12 mouse cellular contexts compared by ENCODE assay signal in genomic region chr6:70713665-70714064, GRCm38 (mm10).
DNase-seq lines count a peak whose midpoint lies in the region; ATAC-seq and TF ChIP-seq lines count a peak whose summit lies in the region.
"Had no signal": no experiment of that assay in that cellular context is flagged by ENCODE, and none has a peak within 500 bp of the region (broad histone marks: within the 10 kb centered on the region; RNA-seq: fewer than 3 reads in every experiment).

No protein-coding gene starts in this region.

- no peaks in the 10 kb centered on the region for H3K9me3 ChIP-seq in forebrain, embryonic 14.5 days (replicated peaks; ENCODE audit: control insufficient read depth, low read length)
- H3K9me3 ChIP-seq in forebrain, embryonic 11.5 days (ENCODE audit: control insufficient read depth, low read length): no peaks in the 10 kb centered on the region
- no peaks in the 10 kb centered on the region for H3K9me3 ChIP-seq in liver, embryonic 12.5 days (replicated peaks)
- H3K9me3 ChIP-seq in liver, postnatal 0 days (ENCODE audit: low read length): no peaks in the 10 kb centered on the region
- no peaks in the 10 kb centered on the region for H3K9me3 ChIP-seq in midbrain, embryonic 13.5 days
- H3K9me3 ChIP-seq in midbrain, postnatal 0 days (ENCODE audit: low read length): no peaks in the 10 kb centered on the region
- H3K9me3 ChIP-seq: forebrain, embryonic 10.5 days; G1E; kidney, embryonic 15.5 days; limb, embryonic 13.5 days; stomach, embryonic 15.5 days had no signal

- no peaks in the 10 kb centered on the region for H3K4me1 ChIP-seq in forebrain, embryonic 14.5 days (ENCODE audit: control insufficient read depth, insufficient read depth, low read length)
- no peaks in the 10 kb centered on the region for H3K4me1 ChIP-seq in forebrain, embryonic 11.5 days (replicated peaks; ENCODE audit: control insufficient read depth, insufficient read depth, low read length)
- peaks cover 47% of the 10 kb centered on the region for H3K4me1 ChIP-seq in liver, embryonic 12.5 days
- 0 out of 2 replicates have a peak, but pooled peaks cover 2% of the 10 kb centered on the region for H3K4me1 ChIP-seq in liver, postnatal 0 days (ENCODE audit: insufficient read depth)
- H3K4me1 ChIP-seq in midbrain, embryonic 13.5 days (replicated peaks): no peaks in the 10 kb centered on the region
- no peaks in the 10 kb centered on the region for H3K4me1 ChIP-seq in midbrain, postnatal 0 days (ENCODE audit: insufficient read depth, low read length)
- H3K4me1 ChIP-seq: limb, embryonic 13.5 days; stomach, embryonic 15.5 days had no signal

- no peaks in the 10 kb centered on the region for H3K27me3 ChIP-seq in forebrain, embryonic 14.5 days (replicated peaks; ENCODE audit: control insufficient read depth, insufficient read depth, low read length)
- no peaks in the 10 kb centered on the region for H3K27me3 ChIP-seq in forebrain, embryonic 11.5 days (ENCODE audit: control insufficient read depth, insufficient read depth, low read length)
- no peaks in the 10 kb centered on the region for H3K27me3 ChIP-seq in liver, embryonic 12.5 days (replicated peaks)
- no peaks in the 10 kb centered on the region for H3K27me3 ChIP-seq in liver, postnatal 0 days (ENCODE audit: insufficient read depth, low read length)
- no peaks in the 10 kb centered on the region for H3K27me3 ChIP-seq in midbrain, embryonic 13.5 days
- H3K27me3 ChIP-seq in midbrain, postnatal 0 days (ENCODE audit: insufficient read depth, low read length): no peaks in the 10 kb centered on the region
- H3K27me3 ChIP-seq: kidney, embryonic 15.5 days; limb, embryonic 13.5 days; stomach, embryonic 15.5 days had no signal

- no peak overlapping the region for H3K4me3 ChIP-seq in forebrain, embryonic 14.5 days (ENCODE audit: low read depth, low read length)
- no peak overlapping the region for H3K4me3 ChIP-seq in forebrain, embryonic 11.5 days (ENCODE audit: low read depth, low read length)
- H3K4me3 ChIP-seq in liver, embryonic 12.5 days: no peak overlapping the region
- no peak overlapping the region for H3K4me3 ChIP-seq in liver, postnatal 0 days (ENCODE audit: low read depth, low read length)
- no peak overlapping the region for H3K4me3 ChIP-seq in midbrain, embryonic 13.5 days (replicated peaks)
- H3K4me3 ChIP-seq in midbrain, postnatal 0 days (ENCODE audit: low read depth, low read length): no peak overlapping the region
- H3K4me3 ChIP-seq: kidney, embryonic 15.5 days; limb, embryonic 13.5 days; stomach, embryonic 15.5 days had no signal

- no peak for DNase-seq in forebrain, embryonic 14.5 days (ENCODE audit: low spot score)
- DNase-seq in forebrain, embryonic 11.5 days (ENCODE audit: low spot score): no peak
- no peak for DNase-seq in liver, postnatal 0 days
- no peak for DNase-seq in midbrain, postnatal 0 days (ENCODE audit: low spot score)
- DNase-seq in ES-CJ7 (ENCODE audit: low read depth, low spot score): peak; percentile 22

- no peak overlapping the region for H3K9ac ChIP-seq in forebrain, embryonic 14.5 days (ENCODE audit: low read length)
- H3K9ac ChIP-seq in forebrain, embryonic 11.5 days (ENCODE audit: low read length): no peak overlapping the region
- 0 out of 2 replicates have a peak overlapping the region, but pooled peaks have one; percentile 55 for H3K9ac ChIP-seq in liver, embryonic 12.5 days
- H3K9ac ChIP-seq in liver, postnatal 0 days (replicated peaks): no peak overlapping the region
- no peak overlapping the region for H3K9ac ChIP-seq in midbrain, embryonic 13.5 days (replicated peaks)
- H3K9ac ChIP-seq in midbrain, postnatal 0 days (replicated peaks; ENCODE audit: low read length, poor library complexity, severe bottlenecking): no peak overlapping the region
- H3K9ac ChIP-seq: kidney, embryonic 15.5 days; limb, embryonic 13.5 days; stomach, embryonic 15.5 days had no signal

- no peaks in the 10 kb centered on the region for H3K36me3 ChIP-seq in forebrain, embryonic 14.5 days (ENCODE audit: control insufficient read depth, insufficient read depth, low read length)
- no peaks in the 10 kb centered on the region for H3K36me3 ChIP-seq in forebrain, embryonic 11.5 days (ENCODE audit: control insufficient read depth, insufficient read depth, low read length)
- H3K36me3 ChIP-seq in liver, embryonic 12.5 days: no peaks in the 10 kb centered on the region
- H3K36me3 ChIP-seq in liver, postnatal 0 days (replicated peaks; ENCODE audit: insufficient read depth, low read length): no peaks in the 10 kb centered on the region
- H3K36me3 ChIP-seq in midbrain, embryonic 13.5 days: no peaks in the 10 kb centered on the region
- H3K36me3 ChIP-seq in midbrain, postnatal 0 days (ENCODE audit: insufficient read depth, low read length): no peaks in the 10 kb centered on the region
- H3K36me3 ChIP-seq: forebrain, embryonic 10.5 days; G1E; kidney, embryonic 15.5 days; limb, embryonic 13.5 days; stomach, embryonic 15.5 days had no signal

- no peak for TF ChIP-seq EP300 in liver, postnatal 0 days (IDR thresholded peaks at IDR 0.05; ENCODE audit: low read depth)

- 87% methylated on average over 6 of the region's 6 CpGs for WGBS in forebrain, embryonic 14.5 days
- 81% methylated on average over 6 of the region's 6 CpGs for WGBS in forebrain, embryonic 11.5 days
- WGBS in liver, embryonic 12.5 days (ENCODE audit: insufficient replicate concordance): 69% methylated on average over 6 of the region's 6 CpGs
- WGBS in liver, postnatal 0 days (ENCODE audit: insufficient replicate concordance): 68% methylated on average over 6 of the region's 6 CpGs
- 78% methylated on average over 6 of the region's 6 CpGs for WGBS in midbrain, embryonic 13.5 days
- 75% methylated on average over 6 of the region's 6 CpGs for WGBS in midbrain, postnatal 0 days

- H3K27ac ChIP-seq in forebrain, embryonic 14.5 days (ENCODE audit: low read depth, low read length): no peak overlapping the region
- no peak overlapping the region for H3K27ac ChIP-seq in forebrain, embryonic 11.5 days (ENCODE audit: low read depth, low read length)
- peak overlapping the region; percentile 72 for H3K27ac ChIP-seq in liver, embryonic 12.5 days
- no peak overlapping the region for H3K27ac ChIP-seq in liver, postnatal 0 days (ENCODE audit: low read depth)
- H3K27ac ChIP-seq in midbrain, embryonic 13.5 days: no peak overlapping the region
- no peak overlapping the region for H3K27ac ChIP-seq in midbrain, postnatal 0 days (ENCODE audit: low read depth, low read length)
- H3K27ac ChIP-seq: forebrain, embryonic 10.5 days; kidney, embryonic 15.5 days; limb, embryonic 13.5 days; stomach, embryonic 15.5 days had no signal

- H3K4me2 ChIP-seq in forebrain, embryonic 14.5 days (ENCODE audit: low read length): no peak overlapping the region
- H3K4me2 ChIP-seq in forebrain, embryonic 11.5 days (ENCODE audit: low read depth, low read length, severe bottlenecking): no peak overlapping the region
- H3K4me2 ChIP-seq in liver, embryonic 12.5 days: 0 out of 2 replicates have a peak overlapping the region, but pooled peaks have one; percentile 65
- no peak overlapping the region for H3K4me2 ChIP-seq in liver, postnatal 0 days (ENCODE audit: low read depth, low read length)
- H3K4me2 ChIP-seq in midbrain, embryonic 13.5 days (replicated peaks): no peak overlapping the region
- H3K4me2 ChIP-seq in midbrain, postnatal 0 days (ENCODE audit: low read depth, low read length, poor library complexity, severe bottlenecking): no peak overlapping the region

- no peak for TF ChIP-seq CTCF in liver, postnatal 0 days (IDR thresholded peaks at IDR 0.05; ENCODE audit: low read depth)
- TF ChIP-seq CTCF in midbrain, postnatal 0 days (IDR thresholded peaks at IDR 0.05): no peak

- peak; percentile 13; the same call in 1 of the 2 replicates for ATAC-seq in forebrain, embryonic 14.5 days
- ATAC-seq in forebrain, embryonic 11.5 days (replicated peaks; ENCODE audit: low FRiP score): no peak; the same call in 1 of the 2 replicates
- ATAC-seq in liver, embryonic 12.5 days: no peak
- no peak for ATAC-seq in liver, postnatal 0 days
- ATAC-seq in midbrain, embryonic 13.5 days: peak; percentile 15; the same call in 1 of the 2 replicates
- ATAC-seq in midbrain, postnatal 0 days (ENCODE audit: low FRiP score): no peak

Comparison
In these comparisons a context has a peak if more than half of its experiments do, and no peak if none do; other contexts are left out.
1. ATAC-seq: peak in forebrain, embryonic 14.5 days (single experiment) and midbrain, embryonic 13.5 days (single experiment); none in forebrain, embryonic 11.5 days (single experiment), liver, embryonic 12.5 days (single experiment), liver, postnatal 0 days (single experiment) and midbrain, postnatal 0 days (single experiment).